8 mouse cellular contexts compared by ENCODE assay signal in the genomic region with DNA sequence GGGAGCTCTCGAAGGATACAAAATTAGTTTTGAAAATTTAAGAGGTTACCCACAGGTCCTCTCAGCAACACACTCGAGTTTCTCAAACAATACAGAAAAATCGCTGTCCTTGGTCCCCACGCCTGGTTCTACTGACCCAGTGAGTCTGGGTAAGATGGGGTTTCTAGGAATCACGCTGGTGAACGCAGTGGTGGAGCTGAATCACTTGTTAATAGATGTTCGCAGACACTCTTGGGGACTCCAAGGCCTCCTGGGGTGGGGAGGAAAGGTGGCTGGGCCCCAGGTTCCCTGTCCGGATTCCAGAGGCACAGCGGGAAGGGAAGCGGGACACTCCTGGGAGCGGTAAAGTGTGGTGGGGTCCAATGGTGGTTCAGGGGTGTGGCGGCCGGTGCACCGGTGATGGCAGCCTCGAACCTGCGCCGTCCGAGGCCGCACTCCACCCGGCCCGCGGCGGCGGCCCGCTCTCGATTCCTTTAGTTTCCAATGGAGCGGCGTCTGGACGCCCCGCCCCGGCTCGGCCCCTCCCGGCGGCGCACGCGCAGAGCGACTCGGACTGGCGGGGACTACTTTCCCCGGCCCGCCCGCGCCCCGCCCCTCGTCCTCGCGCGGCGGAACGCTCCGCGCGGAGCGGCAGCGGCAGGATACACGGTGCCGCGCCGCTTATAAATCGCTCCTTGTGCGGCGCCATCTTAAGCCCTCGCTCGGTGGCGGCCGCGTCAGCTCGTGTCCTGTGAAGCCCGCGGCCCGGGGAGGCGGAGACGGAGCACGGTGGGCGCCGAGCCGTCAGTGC. TPM values are rescaled to one million over a fixed set of nuclear protein-coding genes. Genes with fewer than 3 reads are reported as not detected.
DNase-seq lines count a peak whose midpoint lies in the region; ATAC-seq and TF ChIP-seq lines count a peak whose summit lies in the region.

No protein-coding gene starts in this region.

- peaks cover 6% of the 10 kb centered on the region; the same call in 1 of the 2 replicates for H3K36me3 ChIP-seq in embryonic facial prominence, embryonic 13.5 days
- H3K36me3 ChIP-seq in heart, adult 2 months (ENCODE audit: control insufficient read depth, insufficient read depth, low read length), result peaks cover 20% of the 10 kb centered on the region
- no peaks in the 10 kb centered on the region for H3K36me3 ChIP-seq in kidney, adult 2 months (ENCODE audit: control insufficient read depth, insufficient read depth, low read length)
- H3K36me3 ChIP-seq in limb, embryonic 12.5 days, result peaks cover 9% of the 10 kb centered on the region
- no peaks in the 10 kb centered on the region for H3K36me3 ChIP-seq in midbrain, embryonic 15.5 days (replicated peaks)

- 4% methylated on average over 77 of the region's 78 CpGs for WGBS in embryonic facial prominence, embryonic 13.5 days
- 6% methylated on average over 78 of the region's 78 CpGs for WGBS in heart, adult 2 months
- 7% methylated on average over 75 of the region's 78 CpGs for WGBS in kidney, adult 2 months
- 7% methylated on average over 66 of the region's 78 CpGs for WGBS in limb, embryonic 12.5 days
- WGBS in midbrain, embryonic 15.5 days, result 4% methylated on average over 77 of the region's 78 CpGs

- peak overlapping the region; percentile 92 for H3K4me2 ChIP-seq in embryonic facial prominence, embryonic 13.5 days
- peak overlapping the region; percentile 43 for H3K4me2 ChIP-seq in limb, embryonic 12.5 days
- peak overlapping the region; percentile 94 for H3K4me2 ChIP-seq in midbrain, embryonic 15.5 days

- TF ChIP-seq CTCF in heart, adult 2 months (IDR thresholded peaks at IDR 0.05), result no peak
- no peak for TF ChIP-seq CTCF in kidney, adult 2 months (conservative IDR thresholded peaks at IDR 0.05; ENCODE audit: insufficient read depth, insufficient read length, low read depth, low read length)

- no peaks in the 10 kb centered on the region for H3K27me3 ChIP-seq in embryonic facial prominence, embryonic 13.5 days
- no peaks in the 10 kb centered on the region for H3K27me3 ChIP-seq in heart, adult 2 months (ENCODE audit: control insufficient read depth, insufficient read depth, low read length)
- H3K27me3 ChIP-seq in kidney, adult 2 months (replicated peaks; ENCODE audit: control insufficient read depth, insufficient read depth, low read length), result no peaks in the 10 kb centered on the region
- no peaks in the 10 kb centered on the region for H3K27me3 ChIP-seq in limb, embryonic 12.5 days
- H3K27me3 ChIP-seq in midbrain, embryonic 15.5 days (replicated peaks), result no peaks in the 10 kb centered on the region

- H3K9me3 ChIP-seq in embryonic facial prominence, embryonic 13.5 days, result no peaks in the 10 kb centered on the region
- H3K9me3 ChIP-seq in limb, embryonic 12.5 days, result no peaks in the 10 kb centered on the region
- H3K9me3 ChIP-seq in midbrain, embryonic 15.5 days, result no peaks in the 10 kb centered on the region

- peak; percentile 87 for ATAC-seq in embryonic facial prominence, embryonic 13.5 days (ENCODE audit: insufficient number of reproducible peaks, insufficient read depth, low FRiP score, low TSS enrichment, low read depth)
- ATAC-seq in limb, embryonic 12.5 days (ENCODE audit: insufficient number of reproducible peaks, insufficient read depth, low FRiP score, low TSS enrichment, low read depth), result peak; percentile 88
- peak; percentile 89 for ATAC-seq in midbrain, embryonic 15.5 days (replicated peaks)

- DNase-seq in 416B (ENCODE audit: low read depth), result peak; percentile 95
- DNase-seq in adrenal gland, postnatal 4 days (ENCODE audit: low spot score in 2 of 2), result peak; percentile 97
- DNase-seq in heart, adult 2 months, result peak; percentile 98 to 99
- peak; percentile 98 for DNase-seq in kidney, adult 2 months
- DNase-seq in spleen, adult 18-20 months, result peak; percentile 95 to 97

- peaks cover 6% of the 10 kb centered on the region for H3K79me2 ChIP-seq in heart, adult 2 months (replicated peaks; ENCODE audit: control insufficient read depth, insufficient read depth, low read length)

- H3K9ac ChIP-seq in embryonic facial prominence, embryonic 13.5 days, result peak overlapping the region; percentile 97
- H3K9ac ChIP-seq in heart, adult 2 months (ENCODE audit: low read depth, low read length), result peak overlapping the region; percentile 94
- H3K9ac ChIP-seq in limb, embryonic 12.5 days (replicated peaks), result peak overlapping the region; percentile 97
- H3K9ac ChIP-seq in midbrain, embryonic 15.5 days, result peak overlapping the region; percentile 68

- TF ChIP-seq EP300 in heart, adult 2 months (IDR thresholded peaks at IDR 0.05; ENCODE audit: insufficient read depth, low read depth, low read length), result peak; percentile 91; the same call in 1 of the 2 replicates

- H3K4me1 ChIP-seq in embryonic facial prominence, embryonic 13.5 days, result peaks cover 34% of the 10 kb centered on the region
- peaks cover 17% of the 10 kb centered on the region for H3K4me1 ChIP-seq in heart, adult 2 months (ENCODE audit: control insufficient read depth, insufficient read depth, low read length)
- peaks cover 20% of the 10 kb centered on the region for H3K4me1 ChIP-seq in kidney, adult 2 months (ENCODE audit: control insufficient read depth, insufficient read depth, low read length)
- H3K4me1 ChIP-seq in limb, embryonic 12.5 days (replicated peaks), result peaks cover 32% of the 10 kb centered on the region
- H3K4me1 ChIP-seq in midbrain, embryonic 15.5 days, result peaks cover 46% of the 10 kb centered on the region

- H3K4me3 ChIP-seq in embryonic facial prominence, embryonic 13.5 days, result peak overlapping the region; percentile 92
- peak overlapping the region; percentile 42 for H3K4me3 ChIP-seq in heart, adult 2 months
- peak overlapping the region; percentile 99 for H3K4me3 ChIP-seq in kidney, adult 2 months (ENCODE audit: insufficient read depth, low read depth, low read length)
- peak overlapping the region; percentile 93 for H3K4me3 ChIP-seq in limb, embryonic 12.5 days (replicated peaks)
- peak overlapping the region; percentile 90 for H3K4me3 ChIP-seq in midbrain, embryonic 15.5 days

- H3K27ac ChIP-seq in embryonic facial prominence, embryonic 13.5 days, result peak overlapping the region; percentile 94
- peak overlapping the region; percentile 81 for H3K27ac ChIP-seq in heart, adult 2 months
- H3K27ac ChIP-seq in kidney, adult 2 months (ENCODE audit: insufficient read depth, low read depth, low read length), result peak overlapping the region; percentile 89
- H3K27ac ChIP-seq in limb, embryonic 12.5 days, result peak overlapping the region; percentile 94
- peak overlapping the region; percentile 92 for H3K27ac ChIP-seq in midbrain, embryonic 15.5 days

- TF ChIP-seq POLR2A in heart, adult 2 months (IDR thresholded peaks at IDR 0.05; ENCODE audit: insufficient read depth, low read depth, low read length), result peak; percentile 97
- TF ChIP-seq POLR2A in kidney, adult 2 months (IDR thresholded peaks at IDR 0.05; ENCODE audit: low read depth, low read length), result peak; percentile 98

- intact Hi-C loops in heart, adult 2 months (cut with DNase I), result loop anchor here (2.0 to 5.0 kb wide), 3 partner anchors 78 to 196 kb away; no protein-coding TSS in a partner anchor

RNA-seq across cellular contexts. Expression of gene Ctnnb1, which starts 4.0 kb away (rescaled TPM):
- 100 to 1,000 TPM; 718 to 723 TPM for total RNA-seq in adrenal gland, postnatal 4 days (2021)
- polyA plus RNA-seq in embryonic facial prominence, embryonic 13.5 days (2015; fragmentation: Nextera tagmentation; extraction: Ambion mirVana), result 774 and 809 TPM in 2 replicates
- total RNA-seq in heart, adult 2 months (2021), result 100 to 1,000 TPM; 382 to 431 TPM
- polyA plus RNA-seq in heart, adult 2 months (2012; rRNA removed), result 138 and 180 TPM in 2 replicates
- 102 and 156 TPM in 2 replicates for polyA plus RNA-seq in kidney, adult 2 months (2012; rRNA removed)
- polyA plus RNA-seq in limb, embryonic 12.5 days (2016; fragmentation: Nextera tagmentation; extraction: Ambion mirVana), result 728 and 739 TPM in 2 replicates
- 517 and 532 TPM in 2 replicates for polyA plus RNA-seq in midbrain, embryonic 15.5 days (2015; fragmentation: Nextera tagmentation; extraction: Ambion mirVana)

Comparison
In these comparisons a context has a peak if more than half of its experiments do, and no peak if none do; other contexts are left out.
1. Peak in every context shown above with its lines: DNase-seq, ATAC-seq, H3K4me3 ChIP-seq and H3K27ac ChIP-seq.
2. H3K4me2 ChIP-seq: peak in every context shown above with its lines; median percentile 94 in midbrain, embryonic 15.5 days; 92 in embryonic facial prominence, embryonic 13.5 days; 43 in limb, embryonic 12.5 days.
3. H3K4me3 ChIP-seq: peak in every context shown above with its lines; median percentile 99 in kidney, adult 2 months; 93 in limb, embryonic 12.5 days; 92 in embryonic facial prominence, embryonic 13.5 days; 90 in midbrain, embryonic 15.5 days; 42 in heart, adult 2 months.